Mouse (Mus musculus): ENCODE measurements around the gene Vmn1r155. TPM values are rescaled to one million over a fixed set of nuclear protein-coding genes. Genes with fewer than 3 reads are reported as not detected.
"Not testable (repeated sequence)": the region's sequence is repeated elsewhere in the genome, so short reads cannot be mapped to it uniquely, and the experiment has no call there.

Gene Vmn1r155
- not detected in 2 replicates for polyA plus RNA-seq (2016; fragmentation: Nextera tagmentation; extraction: Ambion mirVana)

DNA sequence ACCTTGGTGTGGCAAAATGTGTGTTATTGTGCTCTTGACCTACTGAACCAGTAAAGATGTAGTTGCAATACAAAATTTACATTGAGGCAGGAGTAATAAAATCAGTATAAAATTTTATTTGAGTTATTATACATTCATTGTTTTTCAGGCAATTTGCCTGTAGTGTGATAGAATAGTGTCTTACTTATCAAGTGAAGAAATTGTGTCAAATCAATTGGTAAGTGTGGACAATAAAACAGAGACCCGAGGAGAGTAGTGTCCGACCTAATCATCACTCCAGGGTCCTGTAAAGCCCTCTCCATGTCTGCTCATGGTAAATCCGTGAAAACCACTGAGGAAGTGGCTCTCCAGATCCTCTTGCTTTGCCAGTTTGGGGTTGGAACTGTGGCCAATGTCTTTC is at the start of gene Vmn1r155:
Vmn1r155 (plus strand) TSS at position 301 of the 400 bp plus-strand sequence.
- no CpG with 5 or more reads among the region's 3 CpGs for WGBS
- not testable (repeated sequence) for H3K27ac ChIP-seq; H3K27me3 ChIP-seq (ENCODE audit: poor library complexity, severe bottlenecking); H3K36me3 ChIP-seq (replicated peaks); H3K4me3 ChIP-seq; H3K9me3 ChIP-seq; H3K4me1 ChIP-seq; DNase-seq (ENCODE audit: extremely low spot score, low spot score)

DNA sequence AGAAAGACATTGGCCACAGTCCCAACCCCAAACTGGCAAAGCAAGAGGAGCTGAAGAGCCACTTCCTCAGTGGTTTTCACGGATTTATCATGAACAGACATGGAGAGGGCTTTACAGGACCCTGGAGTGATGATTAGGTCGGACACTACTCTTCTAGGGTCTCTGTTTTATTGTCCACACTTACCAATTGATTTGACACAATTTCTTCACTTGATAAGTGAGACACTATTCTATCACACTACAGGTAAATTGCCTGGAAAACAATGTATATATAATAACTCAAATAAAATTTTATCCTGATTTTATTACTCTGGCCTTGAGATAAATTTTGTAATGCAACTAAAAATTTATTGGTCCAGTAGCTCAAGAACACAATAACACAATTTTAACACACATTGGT is 34.4 kb downstream of the Vmn1r155 start, which contains the start of gene Gm8693:
Gm8693 (minus strand) TSS at position 101 of the 400 bp plus-strand sequence.
- not testable (repeated sequence) for H3K36me3 ChIP-seq (replicated peaks); H3K4me3 ChIP-seq; DNase-seq (ENCODE audit: extremely low spot score, low spot score); H3K27me3 ChIP-seq (ENCODE audit: poor library complexity, severe bottlenecking); H3K9me3 ChIP-seq; H3K27ac ChIP-seq; H3K4me1 ChIP-seq
- no CpG with 5 or more reads among the region's 2 CpGs for WGBS

Other genes with a start within 250 kb of the Vmn1r155 start
- gene Vmn1r148, start 244.4 kb upstream of the Vmn1r155 start, polyA plus RNA-seq (2016; fragmentation: Nextera tagmentation; extraction: Ambion mirVana) = not detected in 2 replicates
- not detected in 2 replicates for gene Vmn1r149, start 219.8 kb upstream of the Vmn1r155 start, polyA plus RNA-seq (2016; fragmentation: Nextera tagmentation; extraction: Ambion mirVana)
- gene Gm10665, start 193.9 kb upstream of the Vmn1r155 start, polyA plus RNA-seq (2016; fragmentation: Nextera tagmentation; extraction: Ambion mirVana) = not detected in 2 replicates
- gene Vmn1r151, start 158.3 kb upstream of the Vmn1r155 start, polyA plus RNA-seq (2016; fragmentation: Nextera tagmentation; extraction: Ambion mirVana) = not detected in 2 replicates
- gene Vmn1r152, start 135.1 kb upstream of the Vmn1r155 start, polyA plus RNA-seq (2016; fragmentation: Nextera tagmentation; extraction: Ambion mirVana) = not detected in 2 replicates
- not detected in 2 replicates for gene Gm8677, start 123.1 kb upstream of the Vmn1r155 start, polyA plus RNA-seq (2016; fragmentation: Nextera tagmentation; extraction: Ambion mirVana)
- not detected in 2 replicates for gene Gm4201, start 92.7 kb upstream of the Vmn1r155 start, polyA plus RNA-seq (2016; fragmentation: Nextera tagmentation; extraction: Ambion mirVana)
- gene Gm4565, start 69.9 kb upstream of the Vmn1r155 start, polyA plus RNA-seq (2016; fragmentation: Nextera tagmentation; extraction: Ambion mirVana) = not detected in 2 replicates
- gene Gm8693, start 34.3 kb downstream of the Vmn1r155 start, polyA plus RNA-seq (2016; fragmentation: Nextera tagmentation; extraction: Ambion mirVana) = not detected in 2 replicates
- gene Gm4567, start 61.7 kb downstream of the Vmn1r155 start, polyA plus RNA-seq (2016; fragmentation: Nextera tagmentation; extraction: Ambion mirVana) = not detected in 2 replicates
- not detected in 2 replicates for gene Vmn1r157, start 103.7 kb downstream of the Vmn1r155 start, polyA plus RNA-seq (2016; fragmentation: Nextera tagmentation; extraction: Ambion mirVana)
- not detected in 2 replicates for gene Vmn1r158, start 132.8 kb downstream of the Vmn1r155 start, polyA plus RNA-seq (2016; fragmentation: Nextera tagmentation; extraction: Ambion mirVana)
- gene Vmn1r159, start 185.6 kb downstream of the Vmn1r155 start, polyA plus RNA-seq (2016; fragmentation: Nextera tagmentation; extraction: Ambion mirVana) = not detected in 2 replicates
- not detected in 2 replicates for gene Vmn1r160, start 213.2 kb downstream of the Vmn1r155 start, polyA plus RNA-seq (2016; fragmentation: Nextera tagmentation; extraction: Ambion mirVana)

Data from forebrain, embryonic 10.5 days (tissue).